Mouse (Mus musculus): ENCODE measurements at regions not wholly inside any gene's neighbourhood (a gene's known extent, or its start where the extent isn't known, plus 50 kb on each side); places are given as distances from the start of the nearest gene placed in this dataset.
A peak's percentile ranks its signal among the peaks of the same experiment; 100 is the strongest.

DNA sequence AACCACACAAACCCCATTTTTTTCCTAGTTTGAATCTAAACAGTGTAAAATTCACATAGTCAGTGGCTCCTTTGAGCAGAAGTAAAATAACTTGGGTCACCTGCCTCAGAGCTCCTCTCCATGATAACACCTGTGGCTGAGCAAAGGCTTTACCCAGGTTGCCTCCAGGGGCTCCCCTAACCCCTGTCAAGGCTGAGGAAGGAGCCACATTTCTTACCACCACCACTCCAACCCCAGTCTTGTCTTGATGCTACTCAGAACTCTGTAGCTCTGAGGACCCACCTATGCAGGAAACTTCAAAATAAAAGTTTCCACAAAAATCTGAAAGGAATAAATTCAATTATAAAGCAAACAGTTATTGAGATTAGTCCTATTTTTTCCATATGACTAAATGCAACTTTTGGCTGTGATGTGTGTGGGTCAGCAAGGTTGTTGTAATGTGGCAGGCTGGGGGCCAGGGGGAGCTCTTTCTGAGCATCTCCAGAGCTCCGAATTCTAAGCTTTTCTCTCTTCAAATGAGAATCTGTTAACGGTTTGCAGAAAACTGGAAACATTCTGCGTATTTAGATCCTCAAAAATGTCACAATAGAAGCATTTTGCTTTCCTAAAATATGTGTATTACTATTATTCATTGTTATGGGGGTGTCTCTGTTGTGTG, 159.0 kb upstream of the Dusp10 start:
- DNase-seq (ENCODE audit: low read depth, low spot score) = peak; percentile 16

DNA sequence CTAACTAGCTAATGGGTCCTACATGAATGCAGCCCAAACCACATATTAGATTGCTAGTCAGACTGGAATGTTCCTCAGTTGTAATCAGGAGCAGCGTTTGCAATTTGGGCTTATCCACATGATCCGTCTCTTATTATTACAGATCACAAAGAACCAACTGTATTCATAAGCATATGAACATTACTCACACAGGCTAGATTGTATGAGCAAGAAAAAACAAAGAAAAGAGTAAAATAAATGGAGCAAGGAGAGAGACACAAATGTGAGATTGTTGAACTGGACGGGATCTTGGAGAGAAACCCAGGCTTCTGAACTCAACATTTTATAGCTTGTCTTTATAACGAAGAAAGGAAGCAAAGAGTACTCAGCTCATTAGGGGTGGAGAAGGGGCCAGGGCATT, 148.0 kb upstream of the Dusp10 start:
- DNase-seq (ENCODE audit: low read depth, low spot score) = no peak

DNA sequence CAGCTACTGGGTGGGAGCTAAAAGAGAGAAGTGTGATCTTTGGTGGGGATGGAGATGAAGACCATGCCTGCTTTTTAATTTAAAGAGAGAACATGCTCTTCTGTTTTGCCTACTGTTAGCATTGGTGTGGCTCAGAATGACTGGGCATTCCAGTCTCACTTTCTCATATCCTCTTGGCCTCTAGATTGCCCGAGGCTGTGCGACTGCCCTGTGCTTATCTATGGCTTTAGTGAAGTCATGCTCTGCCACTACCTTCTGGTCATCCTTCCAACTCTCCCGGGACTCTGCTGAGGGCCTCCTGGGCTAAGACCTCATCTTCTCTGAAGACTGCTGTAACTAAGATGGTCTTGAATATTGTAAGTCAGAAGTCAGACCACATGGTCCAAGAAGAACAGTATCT, 147.5 kb upstream of the Dusp10 start:
- DNase-seq (ENCODE audit: low read depth, low spot score) = no peak

GRCm38 (mm10) chr1:183868965-183869364, 144.1 kb upstream of the Dusp10 start:
- DNase-seq (ENCODE audit: low read depth, low spot score) = no peak

DNA sequence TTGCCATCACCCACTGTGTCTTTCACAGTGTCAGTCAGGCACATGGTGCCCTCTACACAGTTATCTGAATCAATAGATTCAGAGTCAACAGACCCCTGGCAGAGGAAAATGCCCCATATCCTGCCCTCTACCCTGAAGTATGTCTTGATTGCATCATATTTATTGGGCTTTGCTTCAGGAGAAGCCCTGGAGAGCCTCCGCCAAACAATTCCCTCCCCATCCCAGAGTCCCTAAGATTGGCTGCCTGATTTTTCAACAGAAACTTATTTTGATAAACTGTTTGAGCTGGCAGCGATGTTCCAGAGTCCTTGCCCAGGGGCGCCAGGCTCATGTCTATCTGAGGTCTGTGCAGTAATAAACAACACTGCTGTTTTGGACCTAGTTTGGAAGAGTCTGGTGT, 117.2 kb upstream of the Dusp10 start:
- DNase-seq (ENCODE audit: low read depth, low spot score) = no peak

DNA sequence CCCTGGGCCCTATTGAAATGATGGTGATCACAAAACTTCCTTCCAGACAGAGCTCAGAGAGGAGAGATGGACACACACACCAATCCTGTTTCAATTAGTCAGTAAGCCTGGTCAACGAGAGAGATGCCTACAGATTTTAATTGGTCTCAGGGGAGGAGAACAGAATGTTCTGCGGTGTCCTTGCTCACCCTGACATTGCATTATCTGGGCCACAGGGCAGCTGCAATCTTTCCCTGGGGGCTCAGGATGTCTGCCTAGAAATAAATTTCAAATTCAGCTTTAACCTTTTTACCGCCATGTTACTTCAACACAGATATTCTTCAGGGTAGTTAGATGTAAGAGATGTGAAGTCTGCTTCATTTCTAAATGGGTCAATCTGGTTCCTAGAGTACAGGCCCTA, 115.0 kb upstream of the Dusp10 start:
- no peak for DNase-seq (ENCODE audit: low read depth, low spot score)

GRCm38 (mm10) chr1:183904564-183904963, 108.5 kb upstream of the Dusp10 start:
- no peak for DNase-seq (ENCODE audit: low read depth, low spot score)

DNA sequence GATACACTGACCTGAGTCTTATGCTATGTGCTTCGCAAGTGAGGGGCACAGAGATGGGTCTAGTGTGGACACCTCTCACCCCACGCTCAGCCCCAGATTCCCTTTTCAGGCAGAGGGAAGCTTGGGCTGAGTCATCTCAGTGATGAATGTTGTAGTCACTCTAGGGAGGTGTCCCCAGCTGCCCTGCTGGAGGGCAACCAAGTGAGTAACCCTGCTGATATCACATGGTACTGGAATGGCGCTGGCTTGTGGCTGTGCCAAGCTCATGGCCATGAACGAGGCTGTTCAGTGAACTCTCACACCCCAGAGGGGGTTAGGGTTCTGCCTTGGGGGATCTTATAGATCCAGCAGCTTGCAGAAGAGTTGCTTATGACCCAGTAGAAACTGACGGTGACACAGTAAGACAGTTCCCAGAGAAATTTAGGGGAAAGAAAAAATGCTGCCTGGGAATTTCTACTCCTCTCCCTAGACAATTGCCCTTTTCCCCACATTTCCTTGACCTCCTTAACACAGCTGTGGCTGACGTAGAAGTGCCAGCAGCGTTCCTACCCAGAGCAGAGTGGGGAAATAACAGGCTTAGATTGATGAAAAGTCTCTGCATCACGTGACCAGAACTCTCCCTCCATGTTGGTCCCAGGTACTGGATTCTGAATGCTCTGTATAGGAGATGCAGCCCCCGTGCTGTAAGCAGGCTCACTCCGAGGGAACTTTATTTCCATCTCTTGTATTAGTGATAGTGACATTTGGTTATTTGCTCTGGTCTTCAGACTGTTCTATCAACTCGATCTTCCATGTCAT, 107.6 kb upstream of the Dusp10 start:
- no peak for DNase-seq (ENCODE audit: low read depth, low spot score)

DNA sequence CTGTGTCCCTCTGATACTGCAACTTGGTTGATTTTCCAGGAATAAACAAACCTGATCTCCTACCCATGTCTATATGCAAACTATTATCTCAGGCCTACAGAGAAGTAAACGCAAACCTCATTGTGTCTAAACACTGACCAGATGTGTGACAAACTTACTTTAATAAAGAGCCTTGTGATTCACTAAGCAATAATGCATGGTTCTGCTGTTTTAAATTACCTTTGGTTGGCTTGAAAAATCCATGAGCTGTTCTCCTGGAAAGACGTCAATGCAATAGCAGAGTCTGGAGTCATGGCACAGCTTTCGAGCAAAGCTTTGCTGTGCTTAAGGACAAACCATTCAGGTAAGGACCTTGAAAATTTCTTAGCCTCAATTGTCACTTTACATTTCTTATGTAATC, 95.4 kb upstream of the Dusp10 start:
- DNase-seq (ENCODE audit: low read depth, low spot score) = no peak

DNA sequence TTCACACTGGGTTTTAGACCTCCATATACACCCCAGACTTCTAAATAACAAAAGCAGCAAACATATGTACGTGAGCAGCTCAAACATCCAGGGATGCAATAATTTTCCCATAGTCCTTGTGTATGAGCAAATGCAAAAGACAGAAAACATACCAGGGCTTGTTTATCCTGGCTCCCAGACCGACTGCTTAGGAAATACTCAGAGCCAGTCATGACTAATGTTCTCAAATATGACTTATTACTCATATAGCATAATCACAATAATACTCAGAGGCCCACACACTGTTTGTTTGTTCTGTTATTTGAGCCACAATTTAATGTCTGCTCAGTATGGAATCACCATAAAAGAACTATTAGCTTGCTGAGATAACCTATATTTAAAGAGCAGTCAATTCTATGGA, 91.8 kb upstream of the Dusp10 start:
- DNase-seq (ENCODE audit: low read depth, low spot score) = no peak

DNA sequence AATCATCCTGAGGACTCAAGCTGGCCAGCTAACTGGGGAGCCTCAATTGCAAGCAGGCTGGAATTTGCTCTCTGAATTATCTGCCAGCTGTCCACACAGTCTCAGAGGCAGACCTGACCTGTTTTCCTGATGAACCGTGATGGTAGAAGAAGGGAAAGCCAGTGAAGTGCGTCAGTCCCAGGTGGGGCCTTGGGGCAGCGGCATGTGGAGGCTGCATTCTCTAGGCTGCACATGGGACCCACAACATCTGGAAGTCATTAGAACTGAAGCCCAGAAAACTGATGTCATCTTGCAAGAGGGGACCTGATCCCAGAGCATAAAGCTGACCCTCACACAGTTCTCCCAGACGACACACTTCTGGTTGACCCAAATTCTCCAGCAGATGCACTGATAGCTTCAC, 84.6 kb upstream of the Dusp10 start:
- no peak for DNase-seq (ENCODE audit: low read depth, low spot score)

DNA sequence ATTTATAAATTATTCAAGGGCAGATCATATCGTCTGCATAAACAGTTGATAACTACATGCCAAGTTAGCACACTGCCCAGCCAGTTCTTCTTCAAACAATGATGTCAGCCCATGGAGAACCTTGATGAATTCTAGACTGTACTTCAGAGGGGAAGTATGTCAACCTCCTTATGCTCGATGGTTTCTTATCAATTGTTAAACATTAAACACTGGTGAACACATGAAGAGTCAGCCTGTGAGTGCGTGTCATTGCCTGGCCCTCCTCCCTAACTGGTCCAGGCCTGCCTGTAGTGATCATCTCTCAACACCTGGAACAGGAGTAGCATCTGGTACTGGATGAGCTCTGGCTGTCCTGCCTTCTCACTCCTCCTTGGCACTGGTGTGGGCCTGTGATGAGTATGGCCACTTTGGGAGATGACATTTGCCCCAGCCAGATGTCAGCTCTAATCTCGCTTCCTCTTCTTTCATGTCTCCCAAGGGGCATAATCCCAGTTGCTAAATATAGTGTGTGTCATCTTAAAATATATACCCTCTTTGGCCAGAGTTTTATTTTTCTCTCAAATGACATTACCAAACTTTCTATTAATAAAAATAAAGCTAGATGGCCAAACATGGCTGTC, 82.6 kb upstream of the Dusp10 start:
- DNase-seq (ENCODE audit: low read depth, low spot score) = no peak

DNA sequence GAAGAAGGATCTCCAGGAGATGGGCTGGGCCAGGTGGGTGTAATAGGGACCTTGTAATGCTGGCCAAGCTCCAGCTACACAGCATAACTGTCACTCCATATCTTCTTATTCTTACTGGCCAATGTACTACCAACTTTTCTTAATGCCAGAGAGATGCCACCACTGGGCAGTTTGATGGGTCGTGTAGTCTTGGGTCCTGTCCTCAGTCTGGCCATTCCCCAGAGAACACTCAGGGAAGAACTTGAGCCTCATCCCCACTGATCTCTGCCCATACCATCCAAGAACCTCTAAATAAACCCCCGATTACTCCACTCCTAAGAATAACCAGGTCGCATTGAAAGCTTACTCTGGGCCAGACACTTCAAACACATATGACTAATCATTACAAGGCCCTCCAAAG, 82.0 kb upstream of the Dusp10 start:
- DNase-seq (ENCODE audit: low read depth, low spot score) = no peak

- no peak for DNase-seq (ENCODE audit: low read depth, low spot score)
These were observed 79.3 kb upstream of the Dusp10 start for GRCm38 (mm10) chr1:183933845-183934244.

DNA sequence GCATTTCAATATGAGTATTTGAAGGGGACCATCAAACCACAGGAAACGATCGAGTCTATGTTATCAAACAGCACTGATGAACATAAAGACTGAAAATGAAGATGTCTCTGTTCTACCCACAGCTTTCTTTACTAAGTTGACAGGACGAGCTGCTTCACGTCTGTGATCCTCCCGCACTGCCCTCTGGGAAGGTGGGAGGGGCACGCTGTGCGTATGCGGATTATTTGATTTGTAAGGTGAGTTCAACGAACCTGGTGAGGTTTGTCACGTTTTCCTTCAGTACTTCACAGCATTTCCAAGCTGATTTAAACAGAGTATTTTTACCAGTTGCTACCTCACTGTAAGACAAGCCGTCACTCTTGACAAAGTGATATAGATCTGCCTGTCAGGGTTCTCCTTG, 75.9 kb upstream of the Dusp10 start:
- DNase-seq (ENCODE audit: low read depth, low spot score) = no peak

- DNase-seq (ENCODE audit: low read depth, low spot score) = no peak
These were observed 74.7 kb upstream of the Dusp10 start for GRCm38 (mm10) chr1:183938361-183938760.

- DNase-seq (ENCODE audit: low read depth, low spot score) = no peak
These were observed 72.4 kb upstream of the Dusp10 start for GRCm38 (mm10) chr1:183940706-183941105.

DNA sequence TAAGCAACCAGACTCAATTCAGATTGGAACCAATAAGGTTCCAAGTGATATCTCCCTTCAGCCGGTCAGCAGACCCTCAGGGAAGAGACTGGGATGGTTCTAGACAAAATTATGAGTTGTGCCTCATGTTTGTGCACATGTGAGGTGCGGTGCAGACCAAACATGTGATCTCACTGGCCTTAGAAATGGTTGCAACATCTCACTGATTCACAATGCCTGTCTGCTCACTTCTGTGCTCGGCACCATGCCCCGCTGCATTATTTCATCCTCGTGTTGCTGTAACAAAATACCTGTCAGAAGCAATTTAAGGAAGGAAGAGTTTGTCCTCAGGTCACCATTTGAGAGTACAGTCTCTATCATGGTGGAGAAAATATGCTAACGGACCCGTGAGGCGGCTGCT, 66.9 kb upstream of the Dusp10 start:
- DNase-seq (ENCODE audit: low read depth, low spot score) = no peak

DNA sequence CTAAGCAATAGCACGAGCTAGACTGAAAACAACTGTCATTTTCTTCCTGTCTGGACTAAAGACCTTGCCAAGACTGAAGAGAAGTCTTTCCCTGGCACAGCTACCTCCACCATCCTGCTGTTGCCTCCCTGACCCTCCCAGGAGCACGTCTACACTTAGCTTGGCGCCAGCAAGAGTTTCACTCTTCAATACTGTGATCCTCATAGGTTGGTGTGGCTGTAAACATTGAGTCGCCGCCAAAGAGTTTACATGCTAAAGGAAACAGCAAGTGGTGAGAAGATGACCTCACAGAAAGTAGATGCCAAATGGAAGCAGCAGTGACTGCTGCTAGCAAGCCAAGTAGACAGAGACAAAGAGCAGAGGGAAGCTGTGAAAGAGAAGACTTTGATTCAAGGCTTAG, 66.0 kb upstream of the Dusp10 start:
- DNase-seq (ENCODE audit: low read depth, low spot score) = no peak

DNA sequence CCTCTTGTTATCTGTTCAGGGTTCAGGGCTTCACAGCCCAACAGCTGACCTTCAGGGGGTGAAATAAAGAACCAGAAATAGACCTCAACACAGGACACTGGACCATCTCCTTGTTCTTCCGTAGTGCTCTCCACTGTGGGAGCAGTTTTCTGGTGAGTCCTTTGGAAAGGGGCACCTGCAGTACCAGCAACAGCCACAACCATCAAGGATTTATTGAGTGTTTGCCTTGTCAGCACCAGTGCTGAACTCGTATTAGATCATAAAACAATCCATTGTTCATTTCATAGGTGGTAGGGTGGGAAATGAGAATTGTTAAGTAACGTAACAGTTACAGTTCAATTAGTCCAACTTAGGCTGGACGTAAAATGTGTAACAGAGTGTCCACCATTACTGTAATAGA, 63.9 kb upstream of the Dusp10 start:
- DNase-seq (ENCODE audit: low read depth, low spot score) = peak; percentile 4

- no peak for DNase-seq (ENCODE audit: low read depth, low spot score)
These were observed 59.0 kb upstream of the Dusp10 start for GRCm38 (mm10) chr1:183954086-183954485.

- no peak for DNase-seq (ENCODE audit: low read depth, low spot score)
These were observed 56.7 kb upstream of the Dusp10 start for GRCm38 (mm10) chr1:183956391-183956790.

GRCm38 (mm10) chr1:183961383-183961782, 51.7 kb upstream of the Dusp10 start:
- no peak for DNase-seq (ENCODE audit: low read depth, low spot score)

Data from ZHBTc4 (cell line).